Mouse (Mus musculus): ENCODE data around the gene Chka.

DNA sequence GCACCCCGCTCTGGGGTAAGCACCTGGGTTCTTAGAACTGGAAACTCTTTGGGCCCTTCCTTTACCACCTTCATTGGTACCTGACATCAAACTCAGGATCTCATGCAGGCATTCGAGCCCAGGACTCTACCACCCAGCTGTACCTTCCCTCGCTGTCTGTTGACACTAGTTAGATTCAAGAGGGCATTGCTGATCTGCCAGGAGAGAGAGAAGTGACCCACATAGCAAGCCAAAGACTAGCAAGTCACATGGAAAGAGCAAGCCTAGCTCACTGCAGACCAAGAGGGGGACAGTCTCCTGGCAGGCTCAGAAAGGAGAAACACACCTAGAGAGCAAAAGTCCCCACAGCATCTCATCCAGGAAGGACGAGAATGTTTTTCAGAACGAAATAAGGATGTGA lies 10.9 kb upstream of the Chka start:
- no peak for TF ChIP-seq CTCF (IDR thresholded peaks at IDR 0.05)
- no peak for TF ChIP-seq POLR2A (IDR thresholded peaks at IDR 0.05; ENCODE audit: insufficient read depth, low read depth, low read length)
- TF ChIP-seq EP300 (IDR thresholded peaks at IDR 0.05; ENCODE audit: insufficient read depth, low read depth, low read length), result no peak
